Mouse (Mus musculus): ENCODE data around the gene Zfp560.
"Not testable (repeated sequence)": the region's sequence is repeated elsewhere in the genome, so short reads cannot be mapped to it uniquely, and the experiment has no call there.

The Zfp560 gene

GRCm38 (mm10) chr9:20384532-20385342 is at the start of gene Zfp560:
Gene Zfp560, minus strand, starts transcription at chr9:20385177.
- peak; percentile 94 for DNase-seq

- DNase-seq, result no peak
These were observed 45.0 kb upstream of the Zfp560 start for GRCm38 (mm10) chr9:20430004-20430403.

GRCm38 (mm10) chr9:20411460-20411859 is 26.5 kb upstream of the Zfp560 start:
- DNase-seq, result no peak

DNA sequence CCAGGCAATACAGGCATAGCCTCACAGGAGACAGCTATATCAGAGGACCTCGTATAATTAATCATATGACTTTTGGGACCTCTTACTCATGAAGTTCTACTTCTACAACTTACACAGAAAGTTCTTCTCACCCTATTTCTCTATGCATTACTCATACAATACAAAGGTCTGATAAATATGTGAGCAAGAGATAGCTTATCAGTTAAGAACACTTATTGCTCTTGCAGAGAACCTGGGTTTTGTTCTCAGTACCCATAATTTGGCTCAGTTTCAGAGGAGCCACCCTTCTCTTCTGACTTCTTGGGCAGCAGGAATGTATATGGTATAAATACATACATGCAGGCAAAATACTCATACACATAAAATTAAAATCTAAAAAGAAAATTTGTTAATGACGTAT is 24.3 kb upstream of the Zfp560 start:
- DNase-seq, result no peak

DNA sequence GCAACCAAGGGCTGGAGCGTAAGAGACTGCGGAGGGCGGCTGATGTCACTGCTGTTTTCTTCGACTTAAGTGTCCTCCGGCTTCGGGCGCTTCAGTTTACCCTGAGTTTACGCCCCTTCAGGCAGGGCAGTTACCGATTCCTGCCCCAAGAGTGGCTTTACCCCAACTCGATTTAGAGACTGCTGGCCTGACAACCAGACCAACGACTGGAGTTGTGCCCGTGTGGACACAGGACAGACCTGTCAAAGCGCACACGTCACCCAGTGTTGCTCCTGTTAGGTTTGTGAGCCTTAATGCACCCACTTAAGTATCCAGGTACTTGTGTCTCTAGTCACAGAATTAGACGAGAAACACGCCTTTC is 346 bp upstream of the Zfp560 start:
- no peak for DNase-seq

GRCm38 (mm10) chr9:20383659-20384058 is 1.3 kb downstream of the Zfp560 start:
- DNase-seq, result no peak

GRCm38 (mm10) chr9:20374712-20375111 is 10.3 kb downstream of the Zfp560 start:
- no peak for DNase-seq

- DNase-seq, result no peak
These were observed 17.7 kb downstream of the Zfp560 start for GRCm38 (mm10) chr9:20367311-20367710.

DNA sequence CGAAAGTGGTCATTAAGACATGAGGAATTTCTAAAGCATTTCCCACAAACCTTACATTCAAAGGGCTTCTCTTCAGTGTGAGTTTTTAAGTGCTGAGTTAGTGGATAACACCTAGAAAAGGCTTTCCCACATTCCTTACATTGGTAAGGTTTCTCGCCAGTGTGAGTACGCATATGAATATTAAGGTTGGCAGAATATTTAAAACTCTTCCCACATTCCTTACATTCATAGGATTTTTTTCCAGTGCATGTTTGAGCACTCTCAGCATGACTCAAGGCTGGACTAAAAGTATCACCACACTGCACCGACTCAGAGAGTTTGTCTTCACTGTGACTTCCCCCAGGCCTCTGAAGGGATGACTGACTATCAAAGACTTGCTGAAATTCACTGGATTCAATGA is 36.5 kb downstream of the Zfp560 start:
- no peak for DNase-seq

DNA sequence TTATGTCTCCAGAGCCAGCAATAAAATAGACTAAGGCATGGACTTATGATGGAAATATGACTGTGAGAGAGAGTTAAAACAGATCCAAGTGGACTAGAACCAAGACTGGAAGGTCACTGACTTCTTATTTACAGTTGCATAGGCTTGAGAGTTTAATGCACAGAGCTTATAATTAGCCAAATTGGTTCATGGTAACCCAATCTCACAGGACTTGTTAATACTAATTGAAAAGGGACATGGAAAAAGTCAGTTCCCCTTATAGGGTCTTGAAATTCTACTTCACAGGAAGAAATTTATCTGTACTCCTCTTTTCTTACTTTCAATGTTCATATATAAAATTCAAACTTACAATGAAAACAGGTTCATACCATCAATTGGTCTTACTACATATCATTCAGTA is 49.0 kb downstream of the Zfp560 start, which contains the start of gene Olfr18:
Olfr18 (minus strand) TSS at position 101 of the 400 bp plus-strand sequence.
- no peak for DNase-seq

DNA sequence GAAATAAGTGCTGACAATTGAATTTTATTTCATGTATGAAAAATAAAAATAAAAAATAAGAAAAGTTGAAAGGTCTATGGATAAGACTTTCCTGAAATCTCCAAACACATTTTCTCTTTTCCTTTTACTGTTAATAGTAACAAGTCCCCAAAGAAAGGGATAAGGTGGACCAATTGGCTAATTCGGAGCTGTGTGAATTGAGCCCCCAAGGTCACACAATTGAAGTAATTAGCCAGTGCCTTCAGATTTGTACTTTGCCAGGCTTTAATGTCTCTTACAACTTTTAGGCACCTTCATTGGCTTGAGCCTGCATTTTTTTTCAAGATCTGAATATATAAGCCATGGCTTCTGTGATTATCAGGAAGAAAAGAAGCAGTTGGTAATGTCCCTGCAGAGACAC is 86.7 kb downstream of the Zfp560 start, which contains the start of gene Olfr873:
Olfr873 (plus strand) TSS at position 301 of the 400 bp plus-strand sequence.
- DNase-seq, result no peak

DNA sequence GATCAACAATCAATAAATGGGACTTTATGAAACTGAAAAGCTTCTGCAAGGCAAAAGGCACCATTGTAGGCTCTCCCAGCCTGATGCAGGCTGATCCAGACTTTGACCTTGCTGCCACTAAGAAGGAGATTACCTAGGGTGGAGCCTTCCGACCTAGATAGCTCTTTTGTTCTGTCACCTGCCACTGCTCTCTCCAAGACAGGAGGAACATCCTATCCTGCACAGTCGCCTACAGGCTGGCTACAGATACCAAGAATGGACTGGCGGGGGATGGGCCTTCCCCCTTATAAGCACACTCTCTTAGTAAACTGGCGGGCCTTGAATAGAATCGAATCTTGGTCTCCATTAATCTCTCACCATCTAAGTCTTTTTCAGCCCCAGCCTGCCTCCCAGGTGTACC is 89.4 kb downstream of the Zfp560 start:
- DNase-seq, result not testable (repeated sequence)
